Mouse (Mus musculus) A20 (cell line): ENCODE results near the gene Alg6.

Experiments
- DNase-seq: peaks from one replicate; pipeline ENCODE4 v3.0.0-alpha.2; 2011; ENCODE audit warnings: low read depth, low spot score

The Alg6 gene

DNA sequence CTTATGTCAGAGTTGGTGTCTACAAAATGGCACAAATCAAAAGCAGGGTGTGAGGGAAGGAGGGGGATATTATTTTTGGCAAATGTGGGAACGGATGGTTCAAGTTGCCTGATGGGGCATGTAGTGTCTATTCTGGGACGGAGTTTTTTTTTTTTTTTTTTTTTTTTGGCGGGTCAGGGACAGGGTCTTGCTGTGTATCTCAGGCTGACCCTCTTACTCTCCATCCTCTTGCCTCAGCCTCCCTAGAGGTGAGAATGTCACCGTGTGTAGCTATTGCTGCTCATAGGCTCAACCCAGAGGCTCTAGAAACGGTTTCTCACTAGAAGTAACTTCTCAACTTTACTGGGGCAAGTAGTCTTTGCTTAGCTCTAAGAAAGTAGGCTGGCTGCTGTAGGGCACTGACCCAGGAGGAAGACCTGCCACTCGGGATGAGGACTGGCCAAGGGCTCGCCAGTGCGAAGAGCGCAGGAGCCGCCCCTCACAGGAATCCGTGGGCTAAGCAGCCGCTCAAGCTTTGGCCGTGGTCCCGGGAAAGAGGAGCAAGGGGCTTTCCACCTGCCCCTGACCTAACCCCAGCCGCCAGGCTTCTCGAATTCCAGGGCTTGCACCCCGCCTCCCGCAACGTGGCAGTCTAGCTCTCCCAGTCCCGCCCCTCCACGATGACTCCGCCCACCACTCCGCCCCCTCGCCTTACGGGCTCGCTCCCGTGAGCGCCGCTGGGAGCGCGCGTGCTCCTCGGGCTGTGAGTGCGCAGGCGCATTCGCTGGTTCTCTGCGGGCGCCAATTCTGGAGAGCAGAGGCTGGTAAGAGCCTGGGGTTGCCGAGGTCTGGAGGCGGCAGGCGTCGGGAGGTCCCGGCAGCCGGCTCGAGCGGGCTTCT lies at the start of gene Alg6:
Alg6 (plus strand) TSS at position 761 of the 879 bp plus-strand sequence.
- DNase-seq: peak; percentile 93

DNA sequence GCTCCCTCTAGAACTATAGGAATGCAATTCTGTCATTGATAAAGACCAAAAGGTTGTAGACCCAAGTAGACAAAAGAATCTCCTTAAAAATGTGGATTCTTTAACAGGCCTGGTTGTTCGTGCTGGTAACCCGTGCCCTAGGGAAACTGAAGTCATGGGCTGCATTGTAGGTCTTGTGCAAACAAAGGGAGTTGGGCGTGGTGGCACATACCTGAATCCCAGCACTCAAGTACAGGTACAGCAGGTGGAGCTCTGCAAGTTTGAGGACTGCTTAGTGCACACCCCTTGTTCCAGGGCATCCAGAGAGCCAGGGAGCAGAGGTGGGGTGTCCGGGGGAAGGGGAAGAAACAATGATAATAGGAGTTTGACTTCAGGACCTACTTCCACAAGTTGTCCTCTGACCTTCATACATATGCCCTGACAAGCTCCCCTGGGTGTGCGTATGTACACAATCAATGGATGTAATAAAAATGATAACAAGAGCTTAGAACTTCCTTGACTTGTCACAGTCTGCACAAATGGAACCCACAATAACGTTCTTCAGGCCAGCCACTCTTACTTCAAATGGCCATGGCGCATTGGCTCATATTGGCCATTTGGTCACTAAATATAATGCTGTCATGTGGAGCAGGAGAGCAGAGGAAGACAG lies 45.1 kb upstream of the Alg6 start:
- no peak for DNase-seq

DNA sequence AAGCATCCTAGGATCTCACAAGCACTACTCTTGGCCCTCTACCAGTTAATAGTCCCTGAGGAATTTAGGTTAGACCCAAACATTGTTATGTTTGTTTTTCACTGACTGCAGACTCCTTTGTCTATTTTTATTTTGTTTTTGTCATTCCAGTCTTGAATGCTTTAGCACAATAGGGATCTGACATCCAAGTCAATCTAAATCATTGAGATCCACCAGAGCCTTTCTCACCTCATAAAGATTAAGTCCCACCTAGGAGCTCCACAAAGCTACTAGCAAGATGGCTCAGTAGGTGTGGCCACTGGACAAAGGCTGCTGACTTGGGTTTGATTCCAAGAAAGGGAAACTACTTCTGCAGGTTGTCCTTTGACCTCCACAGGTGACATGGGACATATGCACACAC lies 40.3 kb upstream of the Alg6 start:
- no peak for DNase-seq

DNA sequence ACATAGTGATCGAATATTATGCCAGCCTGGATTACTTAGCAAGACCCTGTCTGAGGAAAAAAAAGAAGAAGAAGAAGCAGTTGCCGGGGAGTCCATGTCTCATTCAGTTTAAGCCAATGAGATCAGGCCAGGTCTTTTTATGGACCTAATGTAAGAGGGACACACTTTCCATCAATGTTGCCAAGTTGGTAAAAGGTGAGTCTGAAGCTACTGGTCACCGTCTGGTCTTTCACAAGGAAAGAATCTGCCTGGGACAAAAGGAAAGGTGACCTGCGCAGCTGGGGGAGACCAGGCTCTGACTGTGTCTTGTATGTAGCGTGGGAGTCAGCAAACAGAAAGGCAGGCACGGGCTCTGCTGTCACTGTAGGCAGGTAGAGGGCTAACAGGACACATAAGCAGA lies 31.5 kb upstream of the Alg6 start:
- no peak for DNase-seq

DNA sequence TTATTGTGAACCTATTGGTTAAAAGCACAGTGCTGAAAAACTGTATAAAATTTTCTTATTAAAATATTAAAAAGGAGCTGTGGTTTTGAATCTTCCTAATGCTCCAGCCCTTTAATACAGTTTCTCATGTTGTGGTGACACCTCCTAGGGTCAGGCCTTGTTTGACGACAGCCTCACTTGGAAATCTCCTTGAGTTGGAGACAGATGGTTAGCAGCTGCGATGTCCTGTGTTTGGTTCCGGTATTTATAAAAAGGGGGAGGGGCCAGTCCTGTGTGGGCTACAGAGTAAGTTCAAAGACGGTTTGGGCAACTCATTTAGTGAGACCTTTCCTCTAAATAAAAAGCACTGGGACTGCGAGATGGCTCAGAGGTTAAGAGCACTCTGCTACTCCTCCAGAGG lies 29.2 kb upstream of the Alg6 start:
- DNase-seq: no peak

DNA sequence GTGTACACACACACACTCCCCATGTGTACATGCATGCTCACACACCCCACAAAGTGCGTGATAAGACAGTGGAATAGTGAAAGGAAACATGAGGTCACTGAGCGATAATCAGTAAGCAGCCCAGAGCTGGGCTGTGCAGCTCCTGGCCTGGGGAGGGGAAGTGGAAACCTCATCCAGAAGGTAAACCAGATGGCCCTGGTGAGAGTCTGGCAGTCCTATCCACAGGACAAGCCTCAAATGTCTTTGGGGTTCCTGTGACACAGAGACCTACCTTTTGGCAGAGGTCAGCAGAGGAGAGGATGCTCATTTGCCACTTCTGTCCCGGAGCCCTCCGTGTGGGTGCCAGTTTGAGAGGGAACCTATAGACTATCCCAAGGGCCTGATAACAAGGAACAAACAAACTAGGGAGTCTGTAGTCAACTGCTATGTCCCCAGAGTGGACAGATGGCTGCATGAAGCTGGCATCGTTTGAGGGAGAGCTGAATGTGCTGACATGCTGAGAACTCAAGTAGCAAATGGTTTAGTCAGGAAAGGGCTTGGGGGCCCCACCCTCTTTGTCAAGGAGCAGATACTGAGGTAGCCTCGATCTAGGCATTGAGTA lies 2.8 kb upstream of the Alg6 start:
- DNase-seq: no peak

DNA sequence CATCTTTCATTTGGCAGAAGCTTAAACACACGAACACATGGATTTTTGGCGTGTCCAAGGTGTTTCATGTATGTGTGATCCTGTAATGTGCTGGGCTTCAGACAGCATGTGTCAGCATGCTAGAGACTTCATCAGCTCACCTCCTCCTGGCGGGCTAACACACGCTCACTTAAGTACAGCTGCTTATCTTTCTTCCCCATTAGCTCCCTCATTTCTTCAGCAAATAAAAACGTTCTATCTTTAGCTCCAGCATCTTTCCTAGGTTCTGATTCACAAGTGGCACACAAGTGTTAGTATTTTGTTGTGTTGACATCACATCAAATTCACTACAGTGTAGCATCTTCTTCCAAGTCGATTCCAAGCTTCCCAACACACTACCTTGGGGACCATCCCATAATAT lies 1.5 kb upstream of the Alg6 start:
- DNase-seq: no peak

DNA sequence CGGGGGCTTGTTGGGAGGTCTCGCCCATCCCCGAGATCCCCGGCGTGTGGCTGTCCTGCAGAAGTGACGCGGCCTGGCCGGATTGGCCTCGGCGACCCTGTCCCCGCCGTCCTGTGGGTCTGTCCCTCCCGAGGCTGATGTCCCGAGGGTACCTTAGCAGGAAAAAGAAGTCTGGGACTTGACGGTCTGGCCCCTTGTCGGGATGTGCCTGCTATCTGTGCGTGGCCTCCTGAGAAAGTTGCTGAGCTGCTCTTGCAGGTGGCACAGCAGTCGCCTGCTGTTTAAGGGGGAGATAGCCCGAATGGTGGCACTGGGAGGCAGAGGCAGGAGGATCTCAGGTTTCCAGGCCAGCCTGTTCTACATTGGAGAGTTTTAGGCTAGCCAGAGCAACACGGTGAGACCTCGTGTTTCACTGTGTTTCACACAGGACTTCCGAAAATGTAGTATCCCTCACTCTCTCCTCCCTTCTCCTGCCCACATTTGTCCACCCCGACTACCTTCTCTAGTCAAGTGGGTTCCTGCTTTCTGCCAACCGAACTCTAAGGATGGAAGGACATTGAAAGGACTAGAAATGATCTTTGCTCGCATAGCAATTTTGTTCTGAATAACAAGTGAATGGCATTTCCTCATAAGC lies 436 bp downstream of the Alg6 start:
- no peak for DNase-seq

DNA sequence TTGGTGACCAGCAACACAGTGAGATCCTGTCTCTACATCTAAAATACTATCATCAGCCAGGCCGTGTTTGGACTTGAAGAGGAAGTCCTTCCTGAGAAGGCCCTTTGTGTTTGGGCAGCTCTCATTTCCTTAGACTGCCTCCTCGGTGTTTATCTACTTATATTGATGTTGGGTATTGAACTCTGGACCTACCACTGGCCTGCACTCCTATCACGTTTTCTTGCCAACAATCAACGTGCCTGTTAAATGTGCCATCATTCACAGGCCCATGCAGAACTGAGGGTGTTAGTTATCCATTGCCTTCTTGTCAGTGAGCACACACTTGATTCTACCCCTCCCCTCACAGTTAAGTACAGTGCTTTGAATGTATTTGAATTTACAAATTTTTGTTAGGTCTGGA lies 2.4 kb downstream of the Alg6 start:
- no peak for DNase-seq

DNA sequence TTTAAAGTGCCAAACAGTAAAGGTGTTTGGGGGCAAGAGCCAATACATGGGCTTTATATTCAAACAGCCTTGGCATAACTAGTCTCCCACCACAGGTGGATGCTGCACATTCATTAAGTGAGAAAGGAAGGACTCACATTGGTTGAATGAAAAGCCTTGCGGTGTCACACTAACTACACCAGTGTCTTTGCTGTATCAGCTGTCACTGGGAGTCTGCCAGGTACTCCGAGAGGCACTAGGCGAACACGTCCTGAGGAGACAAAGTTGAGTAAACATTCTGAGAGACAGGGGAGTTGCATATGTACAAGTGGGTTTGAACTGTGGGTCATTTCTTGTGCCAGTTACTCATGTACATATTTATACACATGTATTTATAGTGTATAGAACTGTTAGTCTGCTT lies 8.9 kb downstream of the Alg6 start:
- no peak for DNase-seq

DNA sequence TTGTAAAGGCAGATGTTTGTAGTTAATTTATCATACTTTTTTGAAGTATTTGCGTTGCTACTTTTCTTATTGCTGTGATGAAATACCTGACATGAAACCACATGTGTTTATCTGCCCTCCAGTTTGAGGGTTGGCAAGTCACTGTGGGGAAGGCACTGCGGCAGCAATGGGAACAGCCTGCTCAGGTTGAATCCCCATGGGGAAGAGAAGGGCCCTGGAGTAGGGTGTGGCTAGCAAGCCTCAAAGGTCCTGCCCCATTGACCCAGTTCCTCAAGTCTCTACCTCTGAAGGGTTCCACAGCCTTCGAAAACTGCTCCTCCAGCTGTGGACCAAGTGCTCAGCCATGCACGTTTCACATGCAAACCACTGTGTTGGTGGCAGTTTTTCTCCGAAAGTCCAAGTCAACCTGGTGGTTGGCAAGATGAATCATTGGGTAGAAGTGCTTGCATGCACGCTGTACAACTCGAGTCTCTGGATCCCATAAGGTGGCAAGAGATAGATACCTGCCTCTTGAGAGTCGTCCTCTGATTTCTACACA lies 10.5 kb downstream of the Alg6 start:
- no peak for DNase-seq

DNA sequence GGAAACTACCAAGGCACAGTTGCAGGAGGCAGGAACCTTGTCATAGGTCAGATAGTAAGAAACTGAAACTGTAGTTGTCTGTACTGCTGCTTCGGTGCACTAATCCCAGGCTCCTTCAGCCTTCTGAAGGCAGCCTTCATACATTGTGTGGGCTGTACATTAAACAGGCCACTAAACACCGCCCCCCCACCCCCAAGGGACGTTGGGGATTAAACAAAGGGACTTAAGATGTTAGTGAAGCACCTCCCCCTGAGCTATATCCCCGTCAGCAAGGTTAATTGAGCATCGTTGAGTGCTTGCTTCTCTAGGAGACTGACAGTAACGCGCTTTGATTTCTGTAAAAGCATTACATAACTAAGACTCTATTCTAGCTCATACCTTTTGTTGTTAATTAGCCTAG lies 24.4 kb downstream of the Alg6 start:
- no peak for DNase-seq

DNA sequence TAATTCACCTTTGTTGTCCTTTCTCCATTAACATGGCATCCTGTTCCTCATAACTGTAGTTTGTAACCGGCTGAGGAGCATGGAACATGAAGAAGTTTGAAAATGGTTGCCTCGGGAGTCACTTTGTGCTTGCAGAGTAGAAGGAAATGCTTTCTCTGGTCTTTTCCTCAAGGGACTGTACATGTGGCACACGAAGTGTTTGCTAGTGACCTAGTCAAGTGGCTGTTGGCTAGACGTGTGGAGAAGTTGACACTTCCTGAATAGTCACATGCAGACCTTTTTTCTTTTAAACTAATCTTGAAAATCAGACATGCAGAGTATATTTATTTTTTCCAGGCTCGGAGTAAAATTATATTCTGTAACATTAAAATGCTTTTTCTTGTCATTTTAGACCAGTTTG lies 37.0 kb downstream of the Alg6 start:
- no peak for DNase-seq

DNA sequence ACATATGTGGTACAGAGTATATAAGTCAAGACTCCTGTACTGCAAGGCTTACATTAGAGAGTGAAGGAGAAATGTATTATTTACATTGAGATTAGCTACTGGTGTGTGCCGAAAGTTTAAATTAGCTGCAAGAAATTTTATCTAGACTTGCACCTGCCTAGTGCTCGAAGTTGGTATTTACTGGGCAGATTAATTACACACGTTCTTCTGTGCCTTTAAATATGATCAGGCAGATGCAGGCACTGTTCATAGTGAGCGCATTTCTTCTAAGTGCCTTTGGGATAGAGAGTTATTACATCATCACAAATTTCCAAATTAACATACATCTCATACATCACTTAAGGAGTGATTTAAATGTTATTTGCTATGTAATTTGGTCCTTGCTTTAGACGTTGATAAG lies 50.8 kb downstream of the Alg6 start:
- DNase-seq: no peak

DNA sequence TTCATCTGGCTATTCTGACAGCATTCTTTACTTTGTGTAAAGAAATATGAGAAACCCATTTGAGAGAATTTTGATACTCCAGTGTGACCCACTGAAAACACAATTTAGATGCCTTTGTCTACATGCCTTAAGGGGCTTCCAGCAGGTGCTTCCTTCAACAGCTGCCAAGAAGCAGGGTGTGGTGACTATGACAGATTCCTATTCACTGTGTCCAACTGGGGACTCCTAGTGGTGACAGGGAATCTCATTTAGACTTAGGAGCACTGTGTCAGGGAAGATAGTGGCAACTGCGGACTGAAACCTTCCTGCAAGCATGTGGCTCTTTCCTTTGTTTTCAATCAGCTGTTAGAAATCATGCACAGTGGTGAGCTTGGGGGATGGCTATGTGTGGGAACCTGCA lies 51.3 kb downstream of the Alg6 start:
- DNase-seq: peak; percentile 9

DNA sequence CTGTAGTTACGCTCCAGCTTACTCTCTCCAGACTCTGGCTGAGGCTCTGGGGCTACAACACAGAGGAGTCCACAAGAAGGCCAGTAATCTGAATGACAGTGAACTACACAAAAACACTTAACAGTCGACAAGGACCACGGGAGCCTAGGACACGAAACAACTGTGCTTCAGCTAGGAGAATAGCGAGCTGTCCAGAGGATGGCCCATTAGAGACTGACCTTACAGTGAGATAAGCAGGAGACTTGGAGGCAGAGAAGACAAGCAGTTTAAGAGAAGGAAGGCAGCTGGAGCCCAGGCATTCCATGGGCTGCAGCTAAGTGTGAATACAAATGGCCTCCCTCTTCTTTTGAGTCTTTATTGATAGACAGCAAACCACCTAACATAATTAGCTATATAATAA lies 55.1 kb downstream of the Alg6 start:
- no peak for DNase-seq

DNA sequence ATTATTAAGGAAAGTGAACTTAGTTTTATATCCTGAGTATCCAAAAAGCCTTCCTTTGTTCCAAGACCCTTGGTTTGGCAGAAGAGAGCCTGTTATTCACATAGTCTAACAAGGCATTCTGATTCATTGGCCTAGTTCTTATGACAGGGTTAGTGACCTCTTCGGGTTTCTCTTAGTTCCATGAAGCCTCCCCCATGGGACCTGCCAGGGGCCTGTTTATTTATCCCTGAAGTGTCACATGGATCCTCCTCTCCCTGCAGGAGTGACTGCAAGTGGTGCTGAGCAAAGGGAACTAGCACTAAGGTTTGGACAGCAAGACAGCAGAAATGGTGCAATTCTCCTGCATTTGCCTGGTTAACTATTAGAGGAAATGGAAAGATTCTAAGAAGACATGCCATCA lies 57.6 kb downstream of the Alg6 start:
- DNase-seq: no peak

DNA sequence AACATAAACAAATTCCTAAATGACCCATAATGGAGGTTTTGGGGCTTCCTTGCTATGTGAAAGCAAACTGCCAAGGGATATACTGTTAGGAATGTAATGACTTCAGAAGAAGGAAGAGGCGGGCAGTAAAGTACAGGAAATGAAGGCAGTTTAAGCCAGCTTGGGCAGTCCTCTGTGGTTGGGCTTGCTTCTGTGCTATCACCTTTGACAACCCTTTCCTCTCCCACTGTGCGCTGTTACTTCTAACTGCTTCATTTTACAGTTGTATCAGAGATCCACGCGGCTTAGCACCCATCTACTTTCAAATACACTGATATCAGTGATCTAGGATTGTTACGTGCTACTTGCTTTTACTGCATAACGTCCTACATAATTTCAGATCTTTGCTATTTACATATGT lies 76.9 kb downstream of the Alg6 start:
- DNase-seq: no peak
